Mouse (Mus musculus): ENCODE measurements around the gene Olfr78.
A peak's percentile ranks its signal among the peaks of the same experiment; 100 is the strongest.

The Olfr78 gene

GRCm38 (mm10) chr7:102759266-102759665, at the start of gene Olfr78, which contains the start of gene Olfr560:
TSS of gene Olfr78 (minus strand) at chr7:102759471.
TSS of gene Olfr560 (minus strand) at chr7:102759366.
- DNase-seq (ENCODE audit: low spot score in 2 of 2), result no peak

GRCm38 (mm10) chr7:102803180-102803579, 43.9 kb upstream of the Olfr78 start, which contains the start of gene Olfr564:
TSS of gene Olfr564 (plus strand) at chr7:102803480.
- DNase-seq (ENCODE audit: low spot score in 2 of 2), result no peak

GRCm38 (mm10) chr7:102770921-102771320, 11.7 kb upstream of the Olfr78 start, which contains the start of gene Olfr561:
TSS of gene Olfr561 (plus strand) at chr7:102771221.
- DNase-seq (ENCODE audit: low spot score in 2 of 2), result no peak

- DNase-seq (ENCODE audit: low spot score in 2 of 2), result no peak
These were observed 7.2 kb downstream of the Olfr78 start for GRCm38 (mm10) chr7:102752086-102752485.

- DNase-seq (ENCODE audit: low spot score in 2 of 2), result no peak
These were observed 21.6 kb downstream of the Olfr78 start for GRCm38 (mm10) chr7:102737705-102738104.

- DNase-seq (ENCODE audit: low spot score in 2 of 2), result no peak
These were observed 25.5 kb downstream of the Olfr78 start for GRCm38 (mm10) chr7:102733793-102734192.

GRCm38 (mm10) chr7:102727391-102727790, 31.9 kb downstream of the Olfr78 start, which contains the start of gene Olfr559:
TSS of gene Olfr559 (minus strand) at chr7:102727491.
- no peak for DNase-seq (ENCODE audit: low spot score in 2 of 2)

GRCm38 (mm10) chr7:102718970-102719369, 40.3 kb downstream of the Olfr78 start, which contains the start of gene Olfr33:
TSS of gene Olfr33 (minus strand) at chr7:102719070.
- no peak for DNase-seq (ENCODE audit: low spot score in 2 of 2)

- DNase-seq (ENCODE audit: low spot score in 2 of 2), result no peak
These were observed 57.4 kb downstream of the Olfr78 start, which contains the start of gene Olfr558 for GRCm38 (mm10) chr7:102701915-102702314. TSS of gene Olfr558 (plus strand) at chr7:102702215.

- DNase-seq (ENCODE audit: low spot score in 2 of 2), result no peak
These were observed 60.8 kb downstream of the Olfr78 start for GRCm38 (mm10) chr7:102698461-102698860.

GRCm38 (mm10) chr7:102695358-102696125, 63.7 kb downstream of the Olfr78 start, which contains the start of gene Olfr557:
TSS of gene Olfr557 (plus strand) at chr7:102695910.
- peak in 1 of 2 experiments; percentile 55 for DNase-seq (ENCODE audit: low spot score in 2 of 2)

All from right cerebral cortex, adult 2 months (tissue).